Comparison of ENCODE assay signal across 9 mouse cellular contexts in genomic region chr6:146978691-146979114, GRCm38 (mm10). TPM values are rescaled to one million over a fixed set of nuclear protein-coding genes. Genes with fewer than 3 reads are reported as not detected.
A peak's percentile ranks its signal among the peaks of the same experiment; 100 is the strongest.
DNase-seq lines count a peak whose midpoint lies in the region; ATAC-seq and TF ChIP-seq lines count a peak whose summit lies in the region.
"Had no signal": no experiment of that assay in that cellular context is flagged by ENCODE, and none has a peak within 500 bp of the region (broad histone marks: within the 10 kb centered on the region; RNA-seq: fewer than 3 reads in every experiment).

No protein-coding gene starts in this region.

- 28% methylated on average over 5 of the region's 5 CpGs for WGBS in intestine, embryonic 14.5 days

- DNase-seq in left cerebral cortex, adult 2 months (ENCODE audit: extremely low spot score in 1 of 2, low spot score in 2 of 2), result no peak
- no peak for DNase-seq in left cerebral cortex, adult 18-20 months (ENCODE audit: low spot score in 2 of 2)
- peak; percentile 53 for DNase-seq in brain, adult 2 months (ENCODE audit: low read depth, low spot score)
- no peak for DNase-seq in intestine, embryonic 14.5 days (ENCODE audit: low spot score)
- peak; percentile 25 for DNase-seq in lung, postnatal 14 days
- no peak for DNase-seq in spleen, adult 18-20 months
- DNase-seq in cerebellum, adult 11 months, result no peak
- no peak for DNase-seq in yolk sac, embryonic 10.5 days (ENCODE audit: low spot score)
- DNase-seq: gastrocnemius, postnatal 25 days had no signal

- peaks cover 30% of the 10 kb centered on the region for H3K36me3 ChIP-seq in intestine, embryonic 14.5 days (ENCODE audit: control insufficient read depth, insufficient read depth, low read length)

- peak; percentile 73 for TF ChIP-seq CTCF in left cerebral cortex, adult 2 months (IDR thresholded peaks at IDR 0.05)

- no peaks in the 10 kb centered on the region for H3K27me3 ChIP-seq in intestine, embryonic 14.5 days (replicated peaks; ENCODE audit: control insufficient read depth, insufficient read depth, low read length)

- H3K9ac ChIP-seq in intestine, embryonic 14.5 days (ENCODE audit: low read length), result no peak overlapping the region

- ATAC-seq in intestine, embryonic 14.5 days (replicated peaks; ENCODE audit: low FRiP score, low TSS enrichment, low read depth), result peak; percentile 47

- no peak overlapping the region for H3K4me3 ChIP-seq in left cerebral cortex, adult 2 months
- H3K4me3 ChIP-seq in intestine, embryonic 14.5 days (ENCODE audit: low read depth, low read length), result no peak overlapping the region

- intact Hi-C loops in left cerebral cortex, adult 2 months (cut with DNase I), result no loop called here

- H3K4me1 ChIP-seq in intestine, embryonic 14.5 days (replicated peaks; ENCODE audit: control insufficient read depth, insufficient read depth, low read length), result peaks cover 24% of the 10 kb centered on the region; the same call in 1 of the 2 replicates

- no peak overlapping the region for H3K27ac ChIP-seq in left cerebral cortex, adult 2 months
- H3K27ac ChIP-seq in intestine, embryonic 14.5 days (ENCODE audit: low read depth), result peak overlapping the region; percentile 5; the same call in 1 of the 2 replicates

- H3K4me2 ChIP-seq in intestine, embryonic 14.5 days (ENCODE audit: low read length), result no peak overlapping the region

- H3K9me3 ChIP-seq in intestine, embryonic 14.5 days (ENCODE audit: control insufficient read depth, low read length), result no peaks in the 10 kb centered on the region

RNA-seq across cellular contexts. Expression of gene 1700034J05Rik, which starts 24.5 kb away (rescaled TPM):
- total RNA-seq in left cerebral cortex, adult 2 months (2021), result not detected
- total RNA-seq in left cerebral cortex, adult 18-20 months (2021), result not detected
- polyA plus RNA-seq in intestine, embryonic 14.5 days (2014; fragmentation: Nextera tagmentation; extraction: Ambion mirVana), result 0.24 and 0.34 TPM in 2 replicates
- total RNA-seq: gastrocnemius, postnatal 25 days had no signal

RNA-seq across cellular contexts. Expression of gene Rep15, which starts 53.7 kb away (rescaled TPM):
- 1 to 10 TPM; 2.6 to 3.0 TPM for total RNA-seq in left cerebral cortex, adult 2 months (2021)
- 1 to 10 TPM; 1.4 to 2.6 TPM for total RNA-seq in left cerebral cortex, adult 18-20 months (2021)
- 1.8 and 2.5 TPM in 2 replicates for polyA plus RNA-seq in intestine, embryonic 14.5 days (2014; fragmentation: Nextera tagmentation; extraction: Ambion mirVana)

Comparison
In these comparisons a context has a peak if more than half of its experiments do, and no peak if none do; other contexts are left out.
1. DNase-seq: peak in brain, adult 2 months (single experiment) and lung, postnatal 14 days (single experiment); none in left cerebral cortex, adult 2 months (0 of 2), left cerebral cortex, adult 18-20 months (0 of 2), intestine, embryonic 14.5 days (single experiment), spleen, adult 18-20 months (0 of 2), cerebellum, adult 11 months (single experiment) and yolk sac, embryonic 10.5 days (single experiment).